Mouse (Mus musculus) cortical plate, adult 2 months (tissue): ENCODE results near the gene Hist1h2ae.

ENCODE experiments used
- CTCF ChIP-seq: fragments of 200-500 bp; IDR thresholded peaks from 2 replicates; pipeline ENCODE4 v1.5.1; 2011; ENCODE audit warnings: mild to moderate bottlenecking, control low read depth, low read length; ENCODE audit not compliant: insufficient read depth; ENCODE audit errors: extremely low read depth
- POLR2A ChIP-seq: fragments of 200-500 bp; IDR thresholded peaks from 2 replicates; pipeline ENCODE4 v1.6.1; 2011; ENCODE audit warnings: mild to moderate bottlenecking, low read length, control low read depth; ENCODE audit not compliant: insufficient read depth; ENCODE audit errors: extremely low read depth

GRCm38 (mm10) chr13:23530901-23531875 lies 39.8 kb downstream of the Hist1h2ae start, which contains the start of gene Hist1h4h:
- no peak for TF ChIP-seq CTCF
- peak; percentile 99 for TF ChIP-seq POLR2A
